Mouse (Mus musculus): ENCODE measurements around the gene Prkca. TPM values are rescaled to one million over a fixed set of nuclear protein-coding genes. Genes with fewer than 3 reads are reported as not detected.

Prkca gene
- polyA plus RNA-seq, 1 experiment from 2014 or later, result 12.9 TPM

- Histone ChIP-seq H3K4me3 (no peak overlapping the region), H3K9ac (no peak overlapping the region), H3K9me3 (no peaks in the 10 kb centered on the region), H3K36me3 (no peaks in the 10 kb centered on the region), H3K4me1 (peaks cover 13% of the 10 kb centered on the region), H3K4me2 (no peak overlapping the region), H3K27ac (replicated peaks) (no peak overlapping the region), H3K27me3 (replicated peaks) (no peaks in the 10 kb centered on the region)
- WGBS, result 92% methylated on average over 3 of the region's 3 CpGs
- no peak for ATAC-seq (ENCODE audit: extremely low read depth, insufficient number of reproducible peaks, low FRiP score, low TSS enrichment)
Observed at GRCm38 (mm10) chr11:108077514-108077913, 266.2 kb downstream of the Prkca start.

GRCm38 (mm10) chr11:108072606-108073243 is 271.0 kb downstream of the Prkca start:
- ATAC-seq (ENCODE audit: extremely low read depth, insufficient number of reproducible peaks, low FRiP score, low TSS enrichment), result no peak

GRCm38 (mm10) chr11:108071230-108071629 is 272.5 kb downstream of the Prkca start:
- H3K27ac ChIP-seq (replicated peaks), result no peak overlapping the region
- H3K36me3 ChIP-seq, result no peaks in the 10 kb centered on the region
- 75% methylated on average over 6 of the region's 6 CpGs for WGBS
- no peak overlapping the region for H3K4me3 ChIP-seq
- H3K9ac ChIP-seq, result no peak overlapping the region
- ATAC-seq (ENCODE audit: extremely low read depth, insufficient number of reproducible peaks, low FRiP score, low TSS enrichment), result no peak
- H3K27me3 ChIP-seq (replicated peaks), result no peaks in the 10 kb centered on the region
- H3K4me2 ChIP-seq, result no peak overlapping the region
- H3K9me3 ChIP-seq, result no peaks in the 10 kb centered on the region
- H3K4me1 ChIP-seq, result peaks cover 14% of the 10 kb centered on the region; the same call in 1 of the 2 replicates

More at GRCm38 (mm10) chr11:108072606-108073243, 271.0 kb downstream of the Prkca start:
- Histone ChIP-seq H3K4me3 (no peak overlapping the region), H3K36me3 (no peaks in the 10 kb centered on the region), H3K9ac (no peak overlapping the region), H3K27ac (replicated peaks) (no peak overlapping the region), H3K4me1 (peaks cover 14% of the 10 kb centered on the region; the same call in 1 of the 2 replicates), H3K9me3 (no peaks in the 10 kb centered on the region), H3K4me2 (no peak overlapping the region), H3K27me3 (replicated peaks) (no peaks in the 10 kb centered on the region)
- 45% methylated on average over 6 of the region's 6 CpGs for WGBS

- 68% methylated on average over 6 of the region's 6 CpGs for WGBS
- Histone ChIP-seq H3K4me1 (peaks cover 14% of the 10 kb centered on the region; the same call in 1 of the 2 replicates), H3K27ac (replicated peaks) (no peak overlapping the region), H3K9ac (no peak overlapping the region), H3K36me3 (no peaks in the 10 kb centered on the region), H3K4me3 (no peak overlapping the region), H3K4me2 (no peak overlapping the region), H3K27me3 (replicated peaks) (no peaks in the 10 kb centered on the region), H3K9me3 (no peaks in the 10 kb centered on the region)
- no peak for ATAC-seq (ENCODE audit: extremely low read depth, insufficient number of reproducible peaks, low FRiP score, low TSS enrichment)
Observed at GRCm38 (mm10) chr11:108070038-108070437, 273.7 kb downstream of the Prkca start.

GRCm38 (mm10) chr11:108068430-108068829 is 275.3 kb downstream of the Prkca start:
- H3K36me3 ChIP-seq, result no peaks in the 10 kb centered on the region
- 87% methylated on average over 5 of the region's 5 CpGs for WGBS
- H3K27me3 ChIP-seq (replicated peaks), result no peaks in the 10 kb centered on the region
- no peak for ATAC-seq (ENCODE audit: extremely low read depth, insufficient number of reproducible peaks, low FRiP score, low TSS enrichment)
- no peak overlapping the region for H3K9ac ChIP-seq
- no peaks in the 10 kb centered on the region for H3K9me3 ChIP-seq
- H3K4me1 ChIP-seq, result peaks cover 9% of the 10 kb centered on the region; the same call in 1 of the 2 replicates
- no peak overlapping the region for H3K27ac ChIP-seq (replicated peaks)
- no peak overlapping the region for H3K4me3 ChIP-seq
- H3K4me2 ChIP-seq, result no peak overlapping the region

- 0 out of 2 replicates have a peak, but pooled peaks cover 4% of the 10 kb centered on the region for H3K4me1 ChIP-seq
- no peaks in the 10 kb centered on the region for H3K36me3 ChIP-seq
- H3K27me3 ChIP-seq (replicated peaks), result no peaks in the 10 kb centered on the region
- 85% methylated on average over 7 of the region's 7 CpGs for WGBS
- no peak overlapping the region for H3K4me3 ChIP-seq
- H3K27ac ChIP-seq (replicated peaks), result no peak overlapping the region
- no peak overlapping the region for H3K9ac ChIP-seq
- ATAC-seq (ENCODE audit: extremely low read depth, insufficient number of reproducible peaks, low FRiP score, low TSS enrichment), result no peak
- no peak overlapping the region for H3K4me2 ChIP-seq
- H3K9me3 ChIP-seq, result no peaks in the 10 kb centered on the region
Observed at GRCm38 (mm10) chr11:108067161-108067560, 276.6 kb downstream of the Prkca start.

- Histone ChIP-seq H3K4me3 (no peak overlapping the region), H3K27me3 (replicated peaks) (no peaks in the 10 kb centered on the region), H3K9me3 (no peaks in the 10 kb centered on the region), H3K27ac (replicated peaks) (no peak overlapping the region), H3K36me3 (no peaks in the 10 kb centered on the region), H3K4me1 (0 out of 2 replicates have a peak, but pooled peaks cover 4% of the 10 kb centered on the region), H3K9ac (no peak overlapping the region), H3K4me2 (no peak overlapping the region)
- WGBS, result 71% methylated on average over 3 of the region's 3 CpGs
- no peak for ATAC-seq (ENCODE audit: extremely low read depth, insufficient number of reproducible peaks, low FRiP score, low TSS enrichment)
Observed at GRCm38 (mm10) chr11:108064401-108064800, 279.3 kb downstream of the Prkca start.

GRCm38 (mm10) chr11:108063096-108063495 is 280.6 kb downstream of the Prkca start:
- Histone ChIP-seq H3K4me3 (no peak overlapping the region), H3K4me2 (no peak overlapping the region), H3K27ac (replicated peaks) (no peak overlapping the region), H3K9ac (no peak overlapping the region), H3K9me3 (no peaks in the 10 kb centered on the region), H3K27me3 (replicated peaks) (no peaks in the 10 kb centered on the region), H3K4me1 (0 out of 2 replicates have a peak, but pooled peaks cover 4% of the 10 kb centered on the region), H3K36me3 (no peaks in the 10 kb centered on the region)
- 72% methylated on average over 8 of the region's 8 CpGs for WGBS
- ATAC-seq (ENCODE audit: extremely low read depth, insufficient number of reproducible peaks, low FRiP score, low TSS enrichment), result no peak

- Histone ChIP-seq H3K27ac (replicated peaks) (no peak overlapping the region), H3K4me3 (no peak overlapping the region), H3K27me3 (replicated peaks) (no peaks in the 10 kb centered on the region), H3K4me1 (0 out of 2 replicates have a peak, but pooled peaks cover 4% of the 10 kb centered on the region), H3K9me3 (no peaks in the 10 kb centered on the region), H3K36me3 (0 out of 2 replicates have a peak, but pooled peaks cover 3% of the 10 kb centered on the region), H3K9ac (no peak overlapping the region), H3K4me2 (no peak overlapping the region)
- no peak for ATAC-seq (ENCODE audit: extremely low read depth, insufficient number of reproducible peaks, low FRiP score, low TSS enrichment)
- WGBS, result 84% methylated on average over 17 of the region's 17 CpGs
Observed at GRCm38 (mm10) chr11:108061571-108062479, 281.9 kb downstream of the Prkca start.

- ATAC-seq (ENCODE audit: extremely low read depth, insufficient number of reproducible peaks, low FRiP score, low TSS enrichment), result no peak
- Histone ChIP-seq H3K4me3 (no peak overlapping the region), H3K9ac (no peak overlapping the region), H3K27ac (replicated peaks) (no peak overlapping the region), H3K27me3 (replicated peaks) (no peaks in the 10 kb centered on the region), H3K9me3 (no peaks in the 10 kb centered on the region), H3K4me2 (no peak overlapping the region), H3K4me1 (no peaks in the 10 kb centered on the region), H3K36me3 (peaks cover 26% of the 10 kb centered on the region)
- 81% methylated on average over 6 of the region's 6 CpGs for WGBS
Observed at GRCm38 (mm10) chr11:108057138-108057537, 286.6 kb downstream of the Prkca start.

- Histone ChIP-seq H3K9me3 (no peaks in the 10 kb centered on the region), H3K4me3 (no peak overlapping the region), H3K27me3 (replicated peaks) (no peaks in the 10 kb centered on the region), H3K9ac (no peak overlapping the region), H3K4me2 (no peak overlapping the region), H3K36me3 (peaks cover 28% of the 10 kb centered on the region), H3K4me1 (no peaks in the 10 kb centered on the region), H3K27ac (replicated peaks) (no peak overlapping the region)
- WGBS, result 88% methylated on average over 3 of the region's 3 CpGs
- ATAC-seq (ENCODE audit: extremely low read depth, insufficient number of reproducible peaks, low FRiP score, low TSS enrichment), result no peak
Observed at GRCm38 (mm10) chr11:108054647-108055046, 289.1 kb downstream of the Prkca start.
